Mouse (Mus musculus): ENCODE results near the gene Ranbp17. TPM values are rescaled to one million over a fixed set of nuclear protein-coding genes. Genes with fewer than 3 reads are reported as not detected.

The Ranbp17 gene
- polyA plus RNA-seq, 2 experiments from 2014 or later, result 0.11 TPM; not detected in 1

DNA sequence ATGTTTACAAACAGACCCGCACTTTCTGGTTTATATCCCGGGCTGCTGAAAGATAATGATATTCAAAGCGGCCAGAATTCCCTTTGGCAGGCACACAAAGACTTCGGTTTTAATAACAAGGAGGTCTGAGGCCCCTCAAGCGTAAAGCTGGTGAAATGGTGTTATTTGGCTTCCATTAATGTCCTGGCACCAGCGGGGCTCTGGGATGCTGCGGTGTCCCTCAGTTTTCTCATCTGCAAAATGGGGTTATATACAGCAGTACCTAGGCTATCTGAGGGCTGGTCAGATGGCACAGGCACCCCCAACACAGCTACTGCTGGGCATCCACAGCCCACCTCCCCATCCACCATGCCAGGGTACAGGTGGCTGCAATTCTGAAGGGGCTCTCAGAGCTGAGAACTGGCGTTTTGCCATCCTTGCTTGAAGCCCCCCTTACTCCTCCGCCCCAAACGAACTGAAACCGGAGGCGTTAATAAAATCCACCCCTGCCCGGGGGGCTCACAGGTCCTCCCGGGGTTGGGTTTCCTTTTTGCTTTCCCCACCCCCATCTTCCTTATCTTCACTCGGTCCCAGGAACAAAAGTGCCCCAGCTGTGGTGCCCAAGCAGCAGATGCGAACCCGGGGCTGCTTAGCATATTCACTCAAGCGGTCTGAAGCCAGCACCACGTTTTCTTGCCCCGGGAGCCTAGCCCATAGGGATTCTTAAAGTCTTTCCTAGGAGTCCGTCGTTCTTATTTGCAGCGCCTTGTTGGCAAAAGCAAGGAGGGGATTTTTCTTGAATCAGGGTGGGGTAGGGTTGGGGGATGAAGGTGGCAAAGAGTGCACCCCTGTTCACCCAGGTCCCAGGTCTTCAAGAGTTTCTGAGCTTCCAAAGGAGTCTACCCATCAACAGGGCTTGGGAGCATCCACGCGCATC, 317.8 kb downstream of the Ranbp17 start:
- ATAC-seq, result no peak

DNA sequence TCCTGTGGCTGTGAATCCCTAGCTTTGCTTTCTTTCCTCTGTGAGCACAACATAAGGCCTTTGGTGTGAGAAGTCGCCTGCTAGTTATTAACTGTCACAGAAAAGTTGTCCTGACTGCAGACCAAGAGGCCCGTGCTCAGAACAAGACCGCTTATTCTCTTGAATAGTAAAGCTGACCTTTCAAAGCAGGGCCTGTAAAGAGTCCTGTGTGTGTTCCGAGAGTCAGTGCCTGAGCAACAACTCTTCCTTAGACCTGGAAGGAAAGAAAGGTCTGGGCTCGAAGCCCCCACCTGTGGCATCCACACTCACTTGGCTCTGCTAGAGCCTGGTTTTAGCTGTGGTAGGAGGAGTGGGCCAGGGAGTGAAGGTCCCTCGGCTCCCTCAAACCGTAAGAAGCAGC, 318.5 kb downstream of the Ranbp17 start:
- ATAC-seq, result no peak

DNA sequence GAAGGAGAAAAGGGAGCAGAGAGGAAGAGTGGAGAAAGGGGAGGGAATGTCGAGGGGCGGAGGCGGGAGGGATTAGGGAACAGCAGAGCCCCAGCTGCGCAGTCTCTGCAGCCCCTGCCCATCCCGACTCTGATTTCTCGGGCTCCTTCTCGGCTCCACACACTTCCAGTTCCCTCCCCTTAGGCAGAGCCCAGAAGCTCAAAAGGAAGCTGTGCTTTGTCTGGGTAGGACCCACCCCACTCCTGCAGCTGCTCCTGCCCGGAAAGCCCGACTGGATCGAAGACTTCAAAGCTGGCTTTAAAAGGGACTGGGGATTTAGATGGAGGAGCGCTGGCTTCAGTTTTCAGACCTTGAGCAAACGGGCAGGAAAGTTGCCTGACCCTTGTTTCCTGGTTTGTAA, 319.9 kb downstream of the Ranbp17 start:
- no peak for ATAC-seq

DNA sequence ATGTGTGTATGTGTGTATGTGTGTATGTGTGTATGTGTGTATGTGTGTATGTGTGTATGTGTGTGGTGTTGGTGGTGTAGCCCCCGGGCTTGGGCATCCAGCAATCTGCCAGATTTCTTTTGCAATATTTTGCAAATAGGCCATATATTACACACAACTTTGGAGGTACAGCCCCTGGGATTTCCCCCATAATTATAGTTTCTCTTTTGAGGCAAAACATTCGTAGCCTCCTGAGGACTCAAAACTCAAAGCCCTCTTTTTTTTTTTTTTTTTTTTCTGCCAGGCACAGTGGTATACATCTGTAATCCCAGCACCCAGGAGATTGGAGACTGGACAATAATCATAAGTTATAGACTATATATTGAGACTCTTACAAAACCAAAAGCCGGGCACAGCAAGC, 331.7 kb downstream of the Ranbp17 start:
- no peak for ATAC-seq

DNA sequence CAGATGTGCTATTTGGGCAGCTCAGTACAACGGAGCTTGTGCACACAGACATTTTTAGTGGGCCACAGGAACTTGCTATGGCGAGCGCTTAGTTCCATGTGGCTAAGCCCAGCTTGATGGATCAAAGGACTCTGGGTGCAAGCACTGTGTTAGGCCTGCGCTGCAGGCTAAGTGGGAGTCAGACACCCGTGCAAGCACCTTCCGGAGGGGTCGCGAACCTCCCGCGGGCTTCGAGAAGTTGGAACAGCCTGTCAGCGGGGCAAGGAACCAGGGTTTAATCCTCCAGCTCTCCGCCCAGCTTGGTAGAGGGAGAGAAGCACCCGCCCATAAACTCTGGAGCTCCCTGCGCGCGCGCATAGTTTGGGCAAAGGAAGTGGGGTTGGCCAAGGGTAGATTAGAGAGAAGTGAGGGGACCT, 332.8 kb downstream of the Ranbp17 start:
- ATAC-seq, result no peak

DNA sequence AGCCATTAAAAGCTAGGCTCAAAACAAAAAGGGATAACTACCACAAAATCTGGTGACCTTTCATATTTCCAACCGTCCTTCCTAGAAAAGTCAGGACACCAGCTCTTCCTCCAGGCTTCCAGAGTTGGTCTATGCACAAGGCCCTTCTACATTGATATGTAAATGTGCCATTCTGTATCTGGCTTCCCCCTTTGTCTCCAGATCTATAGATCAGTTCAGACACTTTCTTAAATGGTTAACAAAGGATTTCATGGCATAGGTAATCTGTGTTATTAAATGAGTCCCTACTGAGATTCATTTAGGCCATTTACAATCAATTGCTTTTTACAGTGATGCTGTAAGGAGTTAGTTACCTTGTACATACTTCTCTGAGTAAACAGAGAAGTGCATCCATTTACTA, 333.7 kb downstream of the Ranbp17 start:
- ATAC-seq, result no peak

DNA sequence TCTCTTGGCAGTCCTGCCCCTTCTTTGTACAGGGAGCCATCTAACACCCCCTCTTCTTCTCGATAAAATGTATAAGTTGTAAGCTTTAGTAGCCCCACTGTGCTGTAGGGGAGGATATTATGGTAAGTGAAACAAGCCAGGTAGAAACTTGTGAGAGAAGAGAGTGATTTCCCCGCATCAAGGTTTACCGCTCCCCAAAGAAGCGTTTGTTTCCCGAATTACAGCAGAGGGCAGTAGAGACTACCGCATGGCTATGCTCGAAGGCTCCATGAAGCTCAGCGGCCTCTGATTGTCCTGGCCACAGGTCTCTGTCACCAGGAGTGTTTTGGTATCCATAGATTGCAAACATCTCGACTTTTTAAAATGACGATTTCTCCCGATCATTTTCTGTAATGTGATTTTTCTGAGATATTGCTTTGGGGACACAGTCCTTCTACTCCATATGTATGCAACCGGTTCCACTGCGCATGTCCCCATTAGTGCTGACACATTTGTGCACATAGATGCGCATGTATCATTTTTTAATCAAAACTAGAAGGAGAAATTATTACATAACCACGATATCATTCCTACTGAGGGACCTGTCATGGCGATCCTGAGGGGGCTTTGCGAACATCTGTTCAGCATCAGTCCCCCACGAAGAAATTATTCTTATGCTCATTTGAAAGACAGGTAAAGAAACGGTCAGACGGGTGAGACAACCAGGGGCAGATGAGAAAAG, 336.9 kb downstream of the Ranbp17 start:
- ATAC-seq, result no peak

DNA sequence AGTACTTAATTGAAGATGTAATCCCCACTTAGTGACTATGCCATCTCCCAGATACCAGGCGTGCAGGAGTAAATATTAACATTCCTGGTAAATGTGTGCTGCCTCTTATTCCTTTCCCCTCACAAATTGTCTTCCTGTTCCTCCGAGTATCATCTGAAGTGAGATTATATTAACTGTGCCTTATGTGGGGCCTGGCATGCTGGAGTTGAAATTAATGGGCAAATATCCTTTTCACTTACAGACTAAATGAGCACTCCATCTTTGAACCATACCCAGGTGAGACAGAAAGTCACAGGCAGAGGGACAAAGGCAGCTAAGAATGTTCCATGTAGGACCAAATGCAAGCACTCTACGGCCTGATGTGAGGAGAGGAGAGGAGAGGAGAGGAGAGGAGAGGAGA, 337.8 kb downstream of the Ranbp17 start:
- no peak for ATAC-seq

DNA sequence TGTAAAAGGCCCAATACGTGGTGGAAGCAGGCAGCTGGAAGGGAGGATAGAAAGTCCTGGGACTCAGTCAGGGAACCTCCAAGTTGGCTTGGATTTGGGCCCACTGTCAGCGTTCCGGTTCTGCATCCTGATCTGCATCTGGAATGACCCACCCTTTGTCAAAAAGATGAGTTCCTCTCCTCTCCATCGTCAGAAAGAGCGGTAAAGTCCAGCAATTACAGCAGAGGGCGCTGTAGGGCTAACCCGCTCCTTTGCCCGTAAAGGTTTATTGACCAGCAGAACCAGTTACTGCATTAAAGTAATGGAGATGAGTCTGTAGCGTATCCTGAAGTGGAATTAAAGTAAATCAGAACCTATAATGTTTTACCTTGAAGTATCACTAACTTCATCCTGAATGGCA, 343.1 kb downstream of the Ranbp17 start:
- ATAC-seq, result peak; percentile 46

DNA sequence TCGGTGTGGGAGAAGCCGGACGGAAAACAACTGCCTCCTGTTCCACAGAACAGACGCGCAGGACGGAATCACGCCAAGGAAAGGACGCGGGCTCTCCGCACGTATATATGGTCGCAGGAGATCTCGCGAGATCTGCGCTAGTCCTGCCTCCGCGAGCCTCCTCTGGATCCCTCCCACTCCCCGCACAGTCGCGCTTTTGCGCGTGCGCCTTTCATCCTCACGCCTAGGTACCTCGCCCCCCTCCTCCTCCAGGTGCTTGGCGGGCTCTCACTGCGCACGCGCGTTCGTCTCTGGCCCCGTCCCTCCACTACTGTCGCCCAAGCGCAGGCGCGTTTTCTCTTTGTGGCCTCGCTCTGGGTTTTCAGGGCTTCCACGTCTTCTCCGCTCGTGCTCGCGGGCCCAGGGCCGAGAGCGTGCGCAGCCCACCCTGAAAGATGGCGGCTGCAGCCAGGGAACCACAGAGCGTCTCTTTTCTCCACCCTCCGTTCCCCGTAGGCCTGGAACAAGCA, 350.5 kb downstream of the Ranbp17 start, which contains the start of gene Npm1:
Gene Npm1 (minus strand): TSS at position 209 of the 509 bp plus-strand sequence.
- ATAC-seq, result peak; percentile 90

DNA sequence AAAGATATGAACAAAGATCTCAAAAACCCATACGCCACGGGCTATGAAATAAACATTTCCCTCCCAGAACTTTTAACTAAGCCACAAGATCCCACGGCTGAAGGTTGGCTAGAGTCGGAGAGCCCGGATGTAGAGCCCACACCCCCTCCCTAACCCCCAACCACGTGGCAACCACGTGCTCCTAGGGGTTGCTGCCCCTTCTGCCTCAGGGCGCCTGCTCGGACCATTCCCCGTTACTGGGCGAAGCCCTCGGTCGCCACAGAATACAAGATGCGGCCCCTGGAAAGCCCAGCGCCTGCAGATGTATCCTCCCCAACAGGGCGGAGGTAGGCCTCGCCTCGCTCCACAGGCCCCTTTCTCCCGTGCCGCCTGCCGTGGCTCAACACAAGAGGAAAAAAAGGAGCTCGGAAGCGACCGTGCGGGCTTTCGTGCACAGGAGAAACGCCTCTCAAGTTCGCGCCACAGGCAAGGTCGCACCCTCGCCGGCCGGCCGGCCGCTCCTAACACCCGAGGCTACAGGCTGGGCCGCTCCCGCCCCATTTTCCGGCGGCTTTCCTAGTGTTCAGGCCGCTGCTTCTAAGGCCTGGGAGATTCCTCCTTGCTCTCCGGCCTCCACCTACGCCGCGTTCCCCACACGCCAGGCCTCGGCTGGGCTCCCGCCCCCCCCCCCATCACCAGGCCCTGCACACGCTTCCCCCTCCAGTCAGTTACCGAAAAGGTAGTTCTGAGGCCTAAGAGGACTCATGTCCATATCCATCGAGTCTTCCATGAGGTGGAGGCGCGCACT, 351.1 kb downstream of the Ranbp17 start:
- peak; percentile 49 for ATAC-seq

Other genes starting within 250 kb of the Ranbp17 start
- not detected for gene Gm12117, start 237.0 kb downstream of the Ranbp17 start, polyA plus RNA-seq (2017; shearing (Covaris generic))
- not detected for gene Gabrp, start 65.2 kb upstream of the Ranbp17 start, polyA plus RNA-seq (2017; shearing (Covaris generic))
- gene D130052B06Rik, start 85.6 kb upstream of the Ranbp17 start, polyA plus RNA-seq (2017; shearing (Covaris generic)), result not detected

Measured in activated CD4-positive, CD25-positive, alpha-beta regulatory T cell, adult 4 months (primary cell).